Mouse (Mus musculus): Measurements from ENCODE around the gene Nlrp1b.
A peak's percentile ranks its signal among the peaks of the same experiment; 100 is the strongest.

Gene Nlrp1b

GRCm38 (mm10) chr11:71230684-71231480 is at the start of gene Nlrp1b:
TSS of gene Nlrp1b (minus strand) at chr11:71230733.
- DNase-seq = peak; percentile 2

GRCm38 (mm10) chr11:71261036-71261435 is 30.5 kb upstream of the Nlrp1b start:
- DNase-seq = no peak

GRCm38 (mm10) chr11:71251333-71251732 is 20.8 kb upstream of the Nlrp1b start:
- no peak for DNase-seq

- DNase-seq = no peak
These were observed 5.9 kb downstream of the Nlrp1b start for GRCm38 (mm10) chr11:71224614-71225013.

GRCm38 (mm10) chr11:71202703-71203102 is 27.8 kb downstream of the Nlrp1b start:
- no peak for DNase-seq

GRCm38 (mm10) chr11:71199349-71199748 is 31.2 kb downstream of the Nlrp1b start:
- no peak for DNase-seq

GRCm38 (mm10) chr11:71169633-71170032 is 60.9 kb downstream of the Nlrp1b start:
- DNase-seq = no peak

GRCm38 (mm10) chr11:71164139-71164538 is 66.4 kb downstream of the Nlrp1b start:
- DNase-seq = no peak

GRCm38 (mm10) chr11:71159439-71160136 is 70.9 kb downstream of the Nlrp1b start:
- no peak for DNase-seq

- DNase-seq = no peak
These were observed 75.3 kb downstream of the Nlrp1b start for GRCm38 (mm10) chr11:71155272-71155671.

GRCm38 (mm10) chr11:71144661-71145060 is 85.9 kb downstream of the Nlrp1b start, which contains the start of gene Nlrp1a:
TSS of gene Nlrp1a (minus strand) at chr11:71144704.
- DNase-seq = peak; percentile 32

GRCm38 (mm10) chr11:71142031-71142430 is 88.5 kb downstream of the Nlrp1b start:
- DNase-seq = peak; percentile 7

GRCm38 (mm10) chr11:71107128-71107527 is 123.4 kb downstream of the Nlrp1b start:
- DNase-seq = no peak

GRCm38 (mm10) chr11:71106261-71107021 is 124.1 kb downstream of the Nlrp1b start:
- no peak for DNase-seq

- no peak for DNase-seq
These were observed 126.6 kb downstream of the Nlrp1b start for GRCm38 (mm10) chr11:71103931-71104330.

Data from kidney, postnatal 14 days (tissue).